Comparison of ENCODE assay signal across 20 mouse cellular contexts in the genomic region with DNA sequence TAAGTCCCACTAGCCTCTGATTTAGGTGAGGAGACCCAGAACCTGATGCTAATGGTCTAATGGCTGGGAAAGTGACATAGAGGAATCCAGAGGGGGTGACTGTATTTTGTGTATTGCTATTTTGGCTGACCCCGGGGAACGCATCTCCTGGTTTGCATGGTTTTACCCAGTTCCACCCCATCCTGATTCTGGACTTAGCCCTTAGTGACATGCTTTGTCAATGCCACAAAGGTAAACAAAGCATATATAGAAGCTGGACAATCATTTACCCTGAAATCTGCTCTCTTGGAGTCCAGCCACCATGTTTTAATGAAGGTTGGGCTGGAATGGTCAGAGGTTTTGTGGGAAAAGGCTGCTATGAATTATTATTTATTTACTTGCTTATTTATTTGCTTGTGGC. TPM values are rescaled to one million over a fixed set of nuclear protein-coding genes. Genes with fewer than 3 reads are reported as not detected.
"Had no signal": no experiment of that assay in that cellular context is flagged by ENCODE, and none has a peak within 500 bp of the region (broad histone marks: within the 10 kb centered on the region; RNA-seq: fewer than 3 reads in every experiment).

No protein-coding gene starts in this region.

- ATAC-seq: intestine, postnatal 0 days had no signal

- H3K4me3 ChIP-seq: limb, embryonic 12.5 days; midbrain, embryonic 10.5 days; myocyte; neural tube, embryonic 15.5 days had no signal

- H3K4me1 ChIP-seq: neural tube, embryonic 15.5 days had no signal

- H3K36me3 ChIP-seq: limb, embryonic 12.5 days; midbrain, embryonic 10.5 days; neural tube, embryonic 15.5 days had no signal

- H3K27me3 ChIP-seq: limb, embryonic 12.5 days; neural tube, embryonic 15.5 days had no signal

- H3K9me3 ChIP-seq: midbrain, embryonic 10.5 days; neural tube, embryonic 15.5 days had no signal

- H3K4me2 ChIP-seq: limb, embryonic 12.5 days; neural tube, embryonic 15.5 days had no signal

- DNase-seq: kidney, adult 9 months; kidney, postnatal 25 days; lung, adult 18-20 months; lung, postnatal 10 days; lung, postnatal 4 days; midbrain, embryonic 14.5 days; thymus, adult 18-20 months; thymus, postnatal 25 days had no signal

- H3K9ac ChIP-seq: limb, embryonic 12.5 days; neural tube, embryonic 15.5 days had no signal

- H3K27ac ChIP-seq: limb, embryonic 12.5 days; midbrain, embryonic 10.5 days; neural tube, embryonic 15.5 days had no signal

RNA-seq across cellular contexts. Expression of gene Inhbc, which starts 2.0 kb away (rescaled TPM):
- total RNA-seq: layer of hippocampus, postnatal 25 days; left cerebral cortex, adult 8-10 months; left cerebral cortex, postnatal 36 days; megakaryocyte, adult 5-6 weeks had no signal
- polyA plus RNA-seq: intestine, postnatal 0 days; limb, embryonic 12.5 days; midbrain, embryonic 10.5 days; midbrain, embryonic 14.5 days; myocyte; neural tube, embryonic 11.5 days; neural tube, embryonic 15.5 days; urinary bladder, adult 2 months had no signal

RNA-seq across cellular contexts. Expression of gene Inhbe, which starts 14.1 kb away (rescaled TPM):
- total RNA-seq: layer of hippocampus, postnatal 25 days had no signal
- polyA plus RNA-seq: neural tube, embryonic 11.5 days; neural tube, embryonic 15.5 days; stomach, embryonic 14.5 days; urinary bladder, adult 2 months had no signal

RNA-seq across cellular contexts. Expression of gene Gli1, which starts 26.5 kb away (rescaled TPM):
- total RNA-seq: megakaryocyte, adult 5-6 weeks had no signal
